Mouse (Mus musculus) kidney, embryonic 14.5 days (tissue): Measurements from ENCODE around the gene Ubr3. TPM values are rescaled to one million over a fixed set of nuclear protein-coding genes. Genes with fewer than 3 reads are reported as not detected.
A peak's percentile ranks its signal among the peaks of the same experiment; 100 is the strongest.

Experiments
- ATAC-seq: fragments of 200-750 bp; cut with Nextera tagmentation; 2 replicates; pipeline ENCODE4 v1.8.0; 2017; ENCODE audit warnings: moderate number of reproducible peaks, mild to moderate bottlenecking, moderate TSS enrichment, moderate library complexity; ENCODE audit not compliant: low FRiP score, low TSS enrichment
- H3K27ac ChIP-seq: fragments of 300-500 bp; sonication (generic); 2 replicates; pipeline ENCODE4 v1.5.1; 2014; ENCODE audit warnings: low read depth, mild to moderate bottlenecking, low read length, moderate library complexity, mixed read lengths
- H3K27me3 ChIP-seq: fragments of 300-500 bp; sonication (generic); 2 replicates; pipeline ENCODE4 v1.6.1; 2014; ENCODE audit warnings: mild to moderate bottlenecking, low read length; ENCODE audit not compliant: control insufficient read depth, insufficient read depth
- H3K36me3 ChIP-seq: fragments of 300-500 bp; sonication (generic); 2 replicates; pipeline ENCODE4 v1.6.1; 2014; ENCODE audit warnings: low read length, mixed read lengths; ENCODE audit not compliant: control insufficient read depth, insufficient read depth
- H3K4me1 ChIP-seq: fragments of 300-500 bp; sonication (generic); 2 replicates; pipeline ENCODE4 v1.6.1; 2014; ENCODE audit warnings: low read length, mixed read lengths; ENCODE audit not compliant: control insufficient read depth, insufficient read depth
- H3K4me2 ChIP-seq: fragments of 300-500 bp; sonication (generic); replicated peaks from 2 replicates; pipeline ENCODE4 v1.6.1; 2014; ENCODE audit warnings: low read depth, mild to moderate bottlenecking, low read length
- H3K4me3 ChIP-seq: fragments of 300-500 bp; sonication (generic); 2 replicates; pipeline ENCODE4 v1.5.1; 2014; ENCODE audit warnings: mild to moderate bottlenecking, low read length
- H3K9ac ChIP-seq: fragments of 300-500 bp; sonication (generic); 2 replicates; pipeline ENCODE4 v1.6.1; 2014; ENCODE audit warnings: low read depth, mild to moderate bottlenecking, low read length, moderate library complexity
- H3K9me3 ChIP-seq: fragments of 300-500 bp; sonication (generic); 2 replicates; pipeline ENCODE4 v1.6.1; 2016; ENCODE audit warnings: low read length; ENCODE audit not compliant: control insufficient read depth
- WGBS: fragments of 180-500 bp; shearing (Covaris S2); extraction: QIAGEN DNeasy Blood & Tissue Kit; methylation state at CpG from one replicate; pipeline ENCODE4 v1.1.7; 2014; 5-methylcytosine and 5-hydroxymethylcytosine counted together
- polyA plus RNA-seq: library from polyadenylated mRNA; unstranded; fragments of >200 nt; fragmentation: Nextera tagmentation; extraction: Ambion mirVana; gene quantifications from 2 replicates; pipeline ENCODE4 v1.2.1, GENCODE M21; 2014

The Ubr3 gene
- polyA plus RNA-seq, 1 experiment from 2014 or later = 18.6 TPM

GRCm38 (mm10) chr2:70060359-70061345 is 163.6 kb downstream of the Ubr3 start:
- Histone ChIP-seq H3K36me3 (no peaks in the 10 kb centered on the region), H3K4me2 (no peak overlapping the region), H3K27ac (no peak overlapping the region), H3K4me3 (no peak overlapping the region), H3K27me3 (no peaks in the 10 kb centered on the region), H3K4me1 (0 out of 2 replicates have a peak, but pooled peaks cover 8% of the 10 kb centered on the region), H3K9me3 (no peaks in the 10 kb centered on the region), H3K9ac (no peak overlapping the region)
- WGBS = 64% methylated on average over 11 of the region's 11 CpGs
- ATAC-seq = no peak

GRCm38 (mm10) chr2:70065116-70065515 is 168.1 kb downstream of the Ubr3 start:
- H3K4me2 ChIP-seq = no peak overlapping the region
- H3K4me3 ChIP-seq = no peak overlapping the region
- H3K9ac ChIP-seq = no peak overlapping the region
- no peaks in the 10 kb centered on the region for H3K9me3 ChIP-seq
- H3K36me3 ChIP-seq = no peaks in the 10 kb centered on the region
- no peak overlapping the region for H3K27ac ChIP-seq
- 81% methylated on average over 6 of the region's 6 CpGs for WGBS
- H3K4me1 ChIP-seq = 0 out of 2 replicates have a peak, but pooled peaks cover 16% of the 10 kb centered on the region
- ATAC-seq = no peak
- no peaks in the 10 kb centered on the region for H3K27me3 ChIP-seq

- no peak overlapping the region for H3K4me2 ChIP-seq
- no peaks in the 10 kb centered on the region for H3K9me3 ChIP-seq
- ATAC-seq = no peak
- H3K4me3 ChIP-seq = no peak overlapping the region
- WGBS = 78% methylated on average over 7 of the region's 7 CpGs
- H3K36me3 ChIP-seq = no peaks in the 10 kb centered on the region
- 0 out of 2 replicates have a peak, but pooled peaks cover 13% of the 10 kb centered on the region for H3K4me1 ChIP-seq
- no peak overlapping the region for H3K9ac ChIP-seq
- 0 out of 2 replicates have a peak overlapping the region, but pooled peaks have one; percentile 51 for H3K27ac ChIP-seq
- H3K27me3 ChIP-seq = no peaks in the 10 kb centered on the region
These were observed 168.8 kb downstream of the Ubr3 start for GRCm38 (mm10) chr2:70065729-70066300.

GRCm38 (mm10) chr2:70066338-70067022 is 169.4 kb downstream of the Ubr3 start:
- 0 out of 2 replicates have a peak, but pooled peaks cover 10% of the 10 kb centered on the region for H3K4me1 ChIP-seq
- H3K4me2 ChIP-seq = no peak overlapping the region
- no peaks in the 10 kb centered on the region for H3K9me3 ChIP-seq
- H3K27me3 ChIP-seq = no peaks in the 10 kb centered on the region
- H3K36me3 ChIP-seq = no peaks in the 10 kb centered on the region
- peak overlapping the region; percentile 51; the same call in 1 of the 2 replicates for H3K27ac ChIP-seq
- WGBS = 59% methylated on average over 6 of the region's 6 CpGs
- no peak overlapping the region for H3K4me3 ChIP-seq
- no peak overlapping the region for H3K9ac ChIP-seq
- 0 out of 2 replicates have a peak, but pooled peaks have one; percentile 18 for ATAC-seq

- Histone ChIP-seq H3K4me1 (0 out of 2 replicates have a peak, but pooled peaks cover 8% of the 10 kb centered on the region), H3K27ac (peak overlapping the region; percentile 47; the same call in 1 of the 2 replicates), H3K4me2 (no peak overlapping the region), H3K27me3 (no peaks in the 10 kb centered on the region), H3K9me3 (no peaks in the 10 kb centered on the region), H3K4me3 (no peak overlapping the region), H3K9ac (no peak overlapping the region), H3K36me3 (no peaks in the 10 kb centered on the region)
- WGBS = 79% methylated on average over 5 of the region's 5 CpGs
- ATAC-seq = no peak
These were observed 172.8 kb downstream of the Ubr3 start for GRCm38 (mm10) chr2:70069861-70070260.

Other genes with a start within 250 kb of the Ubr3 start
- gene Klhl41, start 227.1 kb upstream of the Ubr3 start, polyA plus RNA-seq = 0.32 and 0.39 TPM in 2 replicates
- 10.2 and 18.4 TPM in 2 replicates for gene Fastkd1, start 183.7 kb upstream of the Ubr3 start, polyA plus RNA-seq
- 151 and 156 TPM in 2 replicates for gene Ppig, start 174.7 kb upstream of the Ubr3 start, polyA plus RNA-seq
- 3.0 and 3.2 TPM in 2 replicates for gene Ccdc173, start 107.7 kb upstream of the Ubr3 start, polyA plus RNA-seq
- gene Phospho2, start 107.6 kb upstream of the Ubr3 start, polyA plus RNA-seq = 21.7 and 25.1 TPM in 2 replicates
- gene Klhl23, start 75.3 kb upstream of the Ubr3 start, polyA plus RNA-seq = 26.2 and 32.8 TPM in 2 replicates
- 387 and 489 TPM in 2 replicates for gene Ssb, start 35.7 kb upstream of the Ubr3 start, polyA plus RNA-seq
- 47.8 and 50.1 TPM in 2 replicates for gene Mettl5, start 11.6 kb upstream of the Ubr3 start, polyA plus RNA-seq
- gene Myo3b, start 141.9 kb downstream of the Ubr3 start, polyA plus RNA-seq = 0.39 and 0.77 TPM in 2 replicates